Mouse (Mus musculus): Measurements from ENCODE around the gene Tnip1.

DNA sequence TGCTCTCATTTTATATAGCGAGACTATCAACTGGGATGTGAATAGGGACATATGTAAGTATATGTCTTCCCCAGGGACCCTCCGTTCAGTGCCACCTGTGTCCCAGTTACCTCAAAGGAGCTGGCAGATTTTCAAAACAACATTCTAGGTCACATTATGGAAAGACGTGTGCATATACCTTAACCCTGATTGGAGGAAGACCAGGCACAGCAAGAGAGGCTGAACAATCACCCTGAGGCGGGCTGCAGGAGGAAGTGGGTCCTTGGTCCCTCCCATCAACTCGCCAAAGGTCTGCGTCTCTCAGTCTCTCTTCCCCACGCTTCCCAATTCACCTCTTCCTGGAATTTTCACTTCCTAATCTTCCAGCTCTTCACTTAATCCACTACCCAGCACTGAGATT lies 5.8 kb downstream of the Tnip1 start:
- TF ChIP-seq CTCF (IDR thresholded peaks at IDR 0.05) (no peak), EP300 (IDR thresholded peaks at IDR 0.05) (no peak)

Measured in lung, postnatal 0 days (tissue).